Mouse (Mus musculus) embryonic facial prominence, embryonic 14.5 days (tissue): ENCODE data around the gene Appl1. TPM values are rescaled to one million over a fixed set of nuclear protein-coding genes. Genes with fewer than 3 reads are reported as not detected.
"Not testable (repeated sequence)": the region's sequence is repeated elsewhere in the genome, so short reads cannot be mapped to it uniquely, and the experiment has no call there.

ENCODE experiments used
- ATAC-seq: fragments of 200-750 bp; cut with Nextera tagmentation; 2 replicates; pipeline ENCODE4 v1.8.0; 2017; ENCODE audit warnings: low read depth, moderate number of reproducible peaks, moderate TSS enrichment
- DNase-seq: peaks from one replicate; pipeline ENCODE4 v3.0.0-alpha.2; 2015; ENCODE audit warnings: low spot score
- H3K27ac ChIP-seq: fragments of 300-500 bp; sonication (generic); replicated peaks from 2 replicates; pipeline ENCODE4 v1.5.1; 2014; ENCODE audit warnings: low read depth, mild to moderate bottlenecking, low read length, moderate library complexity
- H3K27me3 ChIP-seq: fragments of 300-500 bp; sonication (generic); replicated peaks from 2 replicates; pipeline ENCODE4 v1.6.1; 2014; ENCODE audit warnings: low read length; ENCODE audit not compliant: control insufficient read depth, insufficient read depth
- H3K36me3 ChIP-seq: fragments of 300-500 bp; sonication (generic); 2 replicates; pipeline ENCODE4 v1.6.1; 2014; ENCODE audit warnings: low read length, mixed read lengths; ENCODE audit not compliant: control insufficient read depth, insufficient read depth
- H3K4me1 ChIP-seq: fragments of 300-500 bp; sonication (generic); 2 replicates; pipeline ENCODE4 v1.6.1; 2014; ENCODE audit warnings: antibody characterized with exemption, low read length; ENCODE audit not compliant: control insufficient read depth, insufficient read depth
- H3K4me2 ChIP-seq: fragments of 300-500 bp; sonication (generic); 2 replicates; pipeline ENCODE4 v1.6.1; 2014; ENCODE audit warnings: low read depth, mild to moderate bottlenecking, low read length, moderate library complexity, mixed read lengths
- H3K4me3 ChIP-seq: fragments of 300-500 bp; sonication (generic); 2 replicates; pipeline ENCODE4 v1.5.1; 2014; ENCODE audit warnings: low read depth, mild to moderate bottlenecking, low read length
- H3K9ac ChIP-seq: fragments of 300-500 bp; sonication (generic); 2 replicates; pipeline ENCODE4 v1.6.1; 2014; ENCODE audit warnings: low read depth, mild to moderate bottlenecking, low read length, moderate library complexity, mixed read lengths
- H3K9me3 ChIP-seq: fragments of 300-500 bp; sonication (generic); 2 replicates; pipeline ENCODE4 v1.6.1; 2016; ENCODE audit warnings: low read length; ENCODE audit not compliant: control insufficient read depth
- WGBS: fragments of 180-500 bp; shearing (Covaris S2); extraction: QIAGEN DNeasy Blood & Tissue Kit; methylation state at CpG from one replicate; pipeline ENCODE4 v1.1.7; 2014; 5-methylcytosine and 5-hydroxymethylcytosine counted together
- polyA plus RNA-seq: library from polyadenylated mRNA; unstranded; fragments of >200 nt; fragmentation: Nextera tagmentation; extraction: Ambion mirVana; gene quantifications from 2 replicates; pipeline ENCODE4 v1.2.1, GENCODE M21; 2014

Gene Appl1
- polyA plus RNA-seq, 1 experiment from 2014 or later, result 50.8 TPM

DNA sequence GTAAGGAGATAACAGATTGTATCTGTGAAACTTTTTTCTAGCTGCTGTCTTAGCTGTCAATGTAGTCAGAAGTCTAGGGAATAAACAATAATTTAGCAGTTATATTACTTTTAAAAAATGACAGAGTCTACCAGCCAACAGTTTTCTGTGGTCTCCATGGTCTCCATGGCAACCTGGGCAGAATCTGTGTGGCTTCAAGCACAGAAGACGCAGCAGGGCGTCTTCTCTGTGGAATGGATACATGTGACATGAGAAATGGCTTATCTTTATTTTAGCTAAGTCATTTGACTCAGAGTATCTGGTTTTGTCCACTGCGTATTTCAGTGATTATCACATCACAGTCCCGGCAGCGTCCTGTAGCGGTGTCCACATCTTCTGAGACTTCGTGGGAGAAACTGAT is 5.2 kb upstream of the Appl1 start:
- DNase-seq, result no peak
- 76% methylated on average over 7 of the region's 7 CpGs for WGBS

DNA sequence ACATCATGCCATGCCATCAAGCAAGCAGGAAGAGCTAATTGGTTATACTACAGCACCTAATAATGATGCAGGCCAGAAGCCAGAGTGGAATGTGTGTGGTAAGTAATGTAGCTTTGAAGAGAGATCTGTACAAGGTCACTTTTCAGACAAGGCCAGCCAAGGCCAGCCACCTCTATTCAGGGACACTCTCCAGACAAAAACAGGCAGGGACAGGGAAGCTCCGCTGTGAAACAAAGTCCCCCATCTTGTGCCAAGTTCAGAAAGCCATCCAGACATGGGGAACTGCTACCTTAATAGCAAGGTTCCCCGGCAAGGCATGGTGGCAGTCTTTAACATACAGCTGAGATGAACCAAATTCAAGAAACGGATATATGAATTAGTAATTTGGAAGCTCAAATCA is 4.5 kb upstream of the Appl1 start:
- H3K4me2 ChIP-seq, result no peak overlapping the region
- DNase-seq, result no peak
- H3K4me3 ChIP-seq, result no peak overlapping the region
- H3K9ac ChIP-seq, result no peak overlapping the region
- ATAC-seq, result no peak
- H3K9me3 ChIP-seq, result no peaks in the 10 kb centered on the region
- no peaks in the 10 kb centered on the region for H3K36me3 ChIP-seq
- no peaks in the 10 kb centered on the region for H3K27me3 ChIP-seq
- 78% methylated on average over 3 of the region's 3 CpGs for WGBS
- H3K4me1 ChIP-seq, result peaks cover 4% of the 10 kb centered on the region; the same call in 1 of the 2 replicates
- H3K27ac ChIP-seq, result no peak overlapping the region

More for the DNA sequence above, 5.2 kb upstream of the Appl1 start:
- Histone ChIP-seq H3K27me3 (no peaks in the 10 kb centered on the region), H3K9me3 (peaks cover 7% of the 10 kb centered on the region), H3K4me1 (peaks cover 2% of the 10 kb centered on the region; the same call in 1 of the 2 replicates), H3K36me3 (no peaks in the 10 kb centered on the region), H3K4me2 (no peak overlapping the region), H3K27ac (no peak overlapping the region), H3K4me3 (no peak overlapping the region), H3K9ac (no peak overlapping the region)
- no peak for ATAC-seq

DNA sequence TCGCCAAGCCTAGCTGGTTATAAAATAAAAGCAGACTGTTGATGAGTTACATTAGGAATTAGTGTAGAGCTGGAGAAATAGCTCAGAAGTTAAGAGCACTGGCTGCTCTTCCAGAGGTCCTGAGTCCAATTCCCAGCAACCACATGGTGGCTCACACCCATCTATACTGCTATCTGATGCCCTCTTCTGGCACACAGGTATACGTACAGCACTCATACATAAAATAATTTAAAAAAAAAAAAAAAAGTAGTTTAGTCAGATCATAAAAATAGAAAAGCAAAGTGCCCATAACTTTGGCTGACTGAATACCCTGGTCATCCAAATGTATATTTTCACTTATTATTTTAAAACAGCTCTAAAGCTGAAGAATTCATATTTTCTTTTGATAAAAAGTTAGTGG is 2.1 kb upstream of the Appl1 start:
- DNase-seq (no peak), ATAC-seq (no peak)
- Histone ChIP-seq H3K4me1 (peaks cover 10% of the 10 kb centered on the region), H3K9ac (no peak overlapping the region), H3K9me3 (no peaks in the 10 kb centered on the region), H3K36me3 (no peaks in the 10 kb centered on the region), H3K4me3 (no peak overlapping the region), H3K27me3 (no peaks in the 10 kb centered on the region), H3K4me2 (no peak overlapping the region), H3K27ac (no peak overlapping the region)
- WGBS, result 71% methylated on average over 2 of the region's 2 CpGs

DNA sequence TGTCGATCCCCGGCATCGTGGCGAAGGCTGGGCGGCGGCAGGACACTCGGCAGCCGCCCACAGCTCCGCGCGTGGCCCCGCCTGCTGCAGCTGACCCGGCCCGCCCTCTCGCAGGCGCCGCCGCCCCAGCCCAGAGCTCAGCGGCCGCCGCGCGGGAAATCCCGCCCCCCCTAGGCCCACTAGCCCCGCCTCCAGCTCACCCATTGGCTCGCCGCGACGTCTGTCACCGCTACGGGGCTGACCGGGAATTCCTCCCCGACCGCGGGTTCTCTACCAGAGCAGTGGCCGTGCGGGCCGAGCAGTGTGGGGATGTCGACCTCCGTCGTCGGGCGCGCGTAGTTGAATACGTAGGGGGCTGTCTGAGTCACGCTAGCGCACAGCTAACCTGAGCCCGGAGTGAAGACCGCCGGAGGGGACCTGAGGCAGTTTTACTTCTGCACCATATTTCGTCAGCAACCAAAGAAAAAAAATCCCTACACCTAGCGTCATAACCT is 546 bp downstream of the Appl1 start:
- H3K4me2 ChIP-seq, result peak overlapping the region; percentile 69
- 1% methylated on average over 28 of the region's 53 CpGs for WGBS
- peak; percentile 95 for DNase-seq
- no peaks in the 10 kb centered on the region for H3K36me3 ChIP-seq
- no peaks in the 10 kb centered on the region for H3K27me3 ChIP-seq
- H3K9ac ChIP-seq, result peak overlapping the region; percentile 95
- ATAC-seq, result peak; percentile 98
- H3K4me3 ChIP-seq, result peak overlapping the region; percentile 95
- H3K9me3 ChIP-seq, result no peaks in the 10 kb centered on the region
- H3K27ac ChIP-seq, result peak overlapping the region; percentile 93
- peaks cover 10% of the 10 kb centered on the region for H3K4me1 ChIP-seq

DNA sequence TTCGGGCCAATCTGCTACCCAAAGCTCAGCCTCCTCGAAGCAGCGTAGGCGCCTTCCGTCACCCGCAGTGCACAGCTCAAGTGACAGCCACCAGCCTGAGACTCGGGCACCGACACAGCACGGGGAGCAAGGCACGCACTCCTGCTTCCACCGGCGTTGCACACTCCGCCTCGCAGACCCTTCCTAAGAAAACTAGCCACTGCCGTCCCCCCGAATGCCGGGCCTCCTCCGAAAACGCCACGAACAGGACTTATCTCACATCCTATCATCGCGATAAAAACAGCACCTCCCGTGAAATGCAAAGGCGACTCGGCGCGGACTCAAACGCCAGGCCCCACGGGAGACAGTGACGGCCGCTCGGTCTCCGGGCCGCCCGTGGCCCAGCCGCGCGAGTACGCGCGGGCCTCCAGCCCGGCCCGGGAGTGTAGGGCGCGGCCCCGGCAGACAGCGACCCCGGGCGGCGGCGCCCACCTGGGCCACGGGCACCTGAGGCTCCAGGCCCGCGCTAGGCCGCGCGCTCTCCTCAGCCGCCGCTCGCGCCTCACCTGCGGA is 1.1 kb downstream of the Appl1 start:
- DNase-seq (peak; percentile 68), ATAC-seq (peak; percentile 86)
- Histone ChIP-seq H3K27ac (peak overlapping the region; percentile 93), H3K36me3 (no peaks in the 10 kb centered on the region), H3K4me1 (peaks cover 10% of the 10 kb centered on the region), H3K9ac (peak overlapping the region; percentile 95), H3K4me2 (peak overlapping the region; percentile 69), H3K4me3 (peak overlapping the region; percentile 95), H3K27me3 (no peaks in the 10 kb centered on the region), H3K9me3 (no peaks in the 10 kb centered on the region)
- 0% methylated on average over 16 of the region's 62 CpGs for WGBS

DNA sequence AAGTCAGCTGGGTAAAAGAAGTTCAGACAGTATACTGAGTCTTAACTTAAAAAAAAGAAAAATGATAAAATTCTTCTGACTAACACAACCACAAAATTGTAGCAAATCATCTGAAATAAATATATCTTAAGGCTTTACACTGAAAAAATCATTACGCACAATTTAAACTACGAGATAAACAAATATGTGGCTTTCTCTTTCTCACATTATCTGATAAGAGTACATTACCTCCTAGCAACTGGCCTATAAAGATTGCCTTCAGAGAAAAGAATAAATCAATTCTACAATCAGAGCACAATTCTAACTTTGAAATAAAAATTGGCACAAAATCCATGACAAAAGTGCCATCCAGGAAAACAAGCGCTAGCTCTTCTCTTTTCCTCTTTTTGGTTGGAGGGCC is 1.9 kb downstream of the Appl1 start:
- 79% methylated on average over 3 of the region's 3 CpGs for WGBS
- Histone ChIP-seq H3K27ac (no peak overlapping the region), H3K4me2 (peak overlapping the region; percentile 69), H3K27me3 (no peaks in the 10 kb centered on the region), H3K4me1 (peaks cover 10% of the 10 kb centered on the region), H3K4me3 (peak overlapping the region; percentile 95), H3K9ac (peak overlapping the region; percentile 95; the same call in 1 of the 2 replicates), H3K9me3 (no peaks in the 10 kb centered on the region), H3K36me3 (peaks cover 3% of the 10 kb centered on the region; the same call in 1 of the 2 replicates)
- no peak for DNase-seq
- no peak for ATAC-seq

DNA sequence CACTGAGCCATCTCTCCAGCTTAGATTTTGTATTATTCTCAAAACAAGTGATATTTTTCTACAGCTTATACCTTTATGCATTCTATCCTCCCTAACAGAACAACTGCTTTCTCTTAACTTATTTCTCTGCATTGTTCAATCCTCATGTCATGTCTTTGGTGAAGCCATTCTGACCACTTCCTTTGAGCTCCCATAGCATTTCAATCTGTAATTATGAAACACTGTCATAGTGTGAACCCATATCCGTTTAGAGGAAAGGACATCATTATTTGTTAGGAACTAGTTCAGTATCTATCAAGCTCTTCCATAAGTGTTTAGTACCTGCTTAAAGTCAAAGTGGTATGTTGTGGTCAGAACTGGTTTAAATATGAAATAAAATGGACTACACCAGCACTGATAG is 10.5 kb downstream of the Appl1 start:
- Histone ChIP-seq H3K4me1 (no peaks in the 10 kb centered on the region), H3K36me3 (peaks cover 50% of the 10 kb centered on the region), H3K9me3 (no peaks in the 10 kb centered on the region), H3K27me3 (no peaks in the 10 kb centered on the region), H3K27ac (no peak overlapping the region), H3K4me3 (no peak overlapping the region), H3K9ac (no peak overlapping the region), H3K4me2 (no peak overlapping the region)
- ATAC-seq (no peak), DNase-seq (no peak)
- WGBS, result 85% methylated on average over 1 of the region's 1 CpGs

DNA sequence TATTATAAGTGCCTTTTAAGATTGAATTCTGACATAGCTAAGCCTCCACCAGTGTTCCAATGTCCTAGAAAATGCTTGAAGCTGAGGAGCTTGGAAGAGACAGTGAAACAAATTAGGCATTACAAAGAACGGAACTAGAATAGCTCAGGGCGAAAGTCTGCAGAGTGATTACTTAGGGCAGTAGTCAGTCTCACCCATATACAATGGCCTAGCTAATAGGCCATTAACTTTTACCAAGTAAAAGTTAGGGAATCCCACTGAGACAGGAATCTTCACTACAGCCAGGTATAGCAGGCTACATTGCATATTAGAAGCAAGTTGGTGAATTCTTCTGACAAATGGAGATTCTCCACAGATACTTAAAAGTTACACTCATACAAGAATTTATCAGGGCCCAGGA is 14.9 kb downstream of the Appl1 start:
- not testable (repeated sequence) for H3K4me1 ChIP-seq, H3K27ac ChIP-seq, H3K9ac ChIP-seq, H3K4me2 ChIP-seq, H3K27me3 ChIP-seq, ATAC-seq, H3K4me3 ChIP-seq, DNase-seq, H3K9me3 ChIP-seq
- peaks cover 52% of the 10 kb centered on the region for H3K36me3 ChIP-seq
- whole genome bisulfite sequencing, result 93% methylated on average over 2 of the region's 2 CpGs

DNA sequence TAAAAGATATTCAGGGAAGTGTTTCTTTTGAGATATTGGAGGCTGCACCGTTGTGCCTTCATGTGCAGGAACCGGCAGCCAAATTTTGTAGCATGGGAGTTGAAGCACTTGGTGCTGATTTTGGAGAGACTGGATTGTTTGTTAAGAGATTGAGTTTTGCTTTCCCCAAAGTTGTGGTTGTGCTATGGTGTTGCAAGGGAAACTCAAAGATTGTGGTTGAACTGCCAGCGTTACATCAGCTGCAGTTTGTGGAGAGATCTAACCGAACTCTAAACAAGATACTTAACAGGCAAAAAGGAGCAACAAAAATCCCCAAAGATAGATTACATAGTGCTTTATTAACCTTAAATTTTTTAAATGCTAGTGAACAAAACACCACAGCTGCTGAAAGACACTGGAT is 35.5 kb downstream of the Appl1 start:
- H3K27ac ChIP-seq, result no peak overlapping the region
- 80% methylated on average over 4 of the region's 4 CpGs for whole genome bisulfite sequencing

More for the DNA sequence above, 35.5 kb downstream of the Appl1 start:
- Histone ChIP-seq H3K9me3 (no peaks in the 10 kb centered on the region), H3K9ac (no peak overlapping the region), H3K27me3 (no peaks in the 10 kb centered on the region), H3K4me1 (no peaks in the 10 kb centered on the region), H3K4me3 (no peak overlapping the region), H3K4me2 (no peak overlapping the region), H3K36me3 (peaks cover 35% of the 10 kb centered on the region)
- DNase-seq (no peak), ATAC-seq (no peak)
